Mouse (Mus musculus) right cerebral cortex, postnatal 25 days (tissue): ENCODE measurements at regions not wholly inside any gene's neighbourhood (a gene's known extent, or its start where the extent isn't known, plus 50 kb on each side); places are given as distances from the start of the nearest gene placed in this dataset.

Source experiments
- DNase-seq: peaks from one replicate; pipeline ENCODE4 v3.0.0; 2022

DNA sequence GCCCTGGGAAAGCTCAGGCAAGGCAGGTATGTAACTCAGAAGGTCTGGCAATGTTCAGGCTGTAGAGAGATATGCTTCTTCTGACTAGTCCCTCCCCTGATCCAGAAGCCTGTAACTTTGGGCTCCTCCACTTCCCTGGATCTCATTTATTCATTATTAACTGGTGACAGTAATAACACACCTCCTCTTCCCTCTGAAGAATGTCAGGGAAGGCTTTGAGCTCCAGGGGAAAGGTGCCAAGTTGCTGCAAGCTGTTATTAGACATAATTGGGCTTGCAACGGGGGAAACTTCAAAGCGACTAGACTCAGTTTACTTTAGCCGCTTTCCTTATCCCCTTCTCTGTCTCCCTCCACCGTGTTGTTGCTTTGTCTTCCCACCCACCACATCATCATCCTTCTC is 75.6 kb upstream of the Tmprss2 start:
- DNase-seq, result no peak

DNA sequence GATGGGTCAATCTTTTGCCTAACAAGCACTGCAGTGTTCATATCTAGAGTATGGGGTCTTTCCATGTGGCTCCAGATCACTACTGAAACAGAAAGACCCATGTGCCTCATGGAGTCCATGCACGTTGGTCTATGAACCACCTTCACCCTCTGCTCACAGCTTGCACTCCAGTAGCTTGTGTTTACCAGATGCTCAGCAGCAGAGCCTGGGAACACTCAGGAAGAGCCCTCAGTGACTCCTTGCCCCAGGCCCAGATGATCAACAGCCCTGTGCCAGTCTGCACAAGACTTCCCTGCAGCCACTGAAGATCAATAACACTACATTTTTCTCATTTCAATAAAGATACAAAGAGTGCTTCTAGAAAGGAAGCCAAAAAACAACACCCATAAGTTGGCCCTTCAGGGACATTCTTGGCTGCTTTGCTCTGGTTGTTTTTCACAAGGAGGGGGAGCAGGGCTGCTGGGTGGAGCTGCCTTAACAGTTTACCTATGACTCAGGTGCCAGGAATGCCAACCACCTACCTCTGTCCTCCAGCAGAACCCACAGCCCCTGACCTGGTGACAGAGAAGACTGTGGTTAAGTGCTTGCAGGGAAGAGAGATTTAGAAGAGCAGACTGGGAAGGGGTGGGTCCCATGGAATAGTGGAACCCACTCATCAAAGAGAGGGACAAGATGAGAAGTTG is 74.7 kb upstream of the Tmprss2 start:
- DNase-seq, result no peak

DNA sequence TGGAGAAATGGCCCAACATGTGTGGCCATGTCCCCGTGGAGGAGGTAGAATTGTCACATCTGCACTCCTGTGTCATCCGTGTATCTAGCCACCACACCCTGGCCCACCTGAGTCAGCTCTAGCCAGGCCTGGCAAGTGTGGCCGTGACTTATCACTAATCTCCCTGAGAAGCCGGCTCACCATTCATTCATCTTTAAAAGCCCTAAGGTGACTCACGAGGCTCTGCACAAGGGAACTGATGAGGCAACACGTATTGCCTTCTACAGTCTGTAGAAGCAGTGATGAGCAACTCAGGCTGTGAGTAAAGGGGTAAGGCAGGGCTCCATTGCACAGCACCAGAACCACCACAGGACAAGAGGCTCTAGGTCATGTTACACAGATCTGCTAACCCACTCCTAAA is 70.2 kb upstream of the Tmprss2 start:
- no peak for DNase-seq

DNA sequence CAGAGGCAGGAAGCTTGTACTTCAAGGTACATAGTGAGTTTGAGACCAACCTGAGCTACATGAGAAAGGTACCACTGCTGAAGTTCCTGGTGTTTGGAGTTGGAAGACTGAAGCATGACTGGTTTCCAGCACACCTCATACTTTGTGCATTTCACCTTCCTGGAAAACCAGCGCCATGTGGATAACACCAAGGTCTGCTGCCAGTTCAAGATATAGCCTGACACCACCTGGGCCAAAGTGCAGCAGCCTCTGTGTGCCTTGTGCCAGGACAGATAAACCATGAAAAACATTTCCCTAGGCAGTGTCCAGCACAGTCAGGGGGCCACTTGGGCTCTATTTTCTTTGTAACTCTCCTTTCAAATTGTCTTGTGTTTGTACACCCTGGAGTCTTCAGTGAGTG is 68.8 kb upstream of the Tmprss2 start:
- no peak for DNase-seq

DNA sequence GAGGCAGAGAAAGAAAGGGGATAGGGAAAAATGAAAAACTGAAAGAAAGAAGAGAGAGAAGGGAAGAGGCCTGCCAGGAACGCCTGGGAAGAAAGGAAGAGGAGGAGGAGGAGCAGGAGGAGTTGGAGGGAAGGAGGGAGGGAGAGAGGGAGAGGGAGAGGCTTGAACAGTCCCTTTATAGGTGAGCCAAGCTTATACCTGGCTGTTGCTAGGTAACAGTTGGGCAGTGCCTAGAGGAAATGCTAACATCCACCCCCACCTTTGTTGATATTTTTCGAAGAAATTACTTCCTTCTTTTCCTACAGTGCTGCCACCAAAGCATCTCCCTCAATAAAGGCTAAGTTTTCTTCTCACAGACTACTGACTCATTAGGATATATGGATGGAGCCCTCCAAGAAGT is 68.3 kb upstream of the Tmprss2 start:
- no peak for DNase-seq

DNA sequence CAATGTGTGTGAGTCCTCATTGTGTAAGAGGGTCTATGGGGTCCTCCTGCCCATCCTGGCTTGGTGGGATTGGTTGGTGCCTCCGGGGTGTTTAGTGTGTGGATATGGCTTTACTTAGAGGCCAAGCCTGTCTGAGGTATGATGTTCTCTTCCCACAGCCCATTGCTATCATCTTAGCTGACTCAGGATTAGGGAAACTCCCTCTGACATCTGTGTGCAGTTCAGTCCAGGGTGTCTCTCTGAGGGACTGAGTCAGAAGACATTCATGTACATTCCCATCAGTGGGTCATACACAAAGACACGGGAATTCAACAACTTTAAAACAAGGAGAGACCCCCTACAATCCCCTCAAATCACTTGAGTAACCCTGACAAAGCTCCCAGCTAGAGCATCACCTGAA is 66.6 kb upstream of the Tmprss2 start:
- DNase-seq, result no peak

DNA sequence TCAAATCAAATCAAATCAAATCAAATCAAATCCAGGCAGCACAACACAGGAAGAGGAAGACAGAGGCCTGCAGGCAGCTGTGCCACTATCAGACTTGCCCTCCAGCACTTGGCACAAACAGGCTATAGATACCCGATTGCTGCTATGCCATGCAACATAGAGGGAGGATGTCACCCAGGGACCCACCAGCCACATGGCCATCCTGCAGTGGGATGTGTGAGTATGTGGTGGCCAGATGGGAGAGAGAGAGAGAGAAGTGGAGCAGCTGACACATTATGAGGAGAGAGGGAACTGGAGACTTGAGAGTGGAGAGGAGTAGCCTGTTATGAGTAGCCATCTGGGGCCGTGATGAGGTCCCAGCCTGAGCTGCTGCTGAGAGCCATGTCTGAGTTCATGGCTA is 62.6 kb upstream of the Tmprss2 start:
- DNase-seq, result no peak

DNA sequence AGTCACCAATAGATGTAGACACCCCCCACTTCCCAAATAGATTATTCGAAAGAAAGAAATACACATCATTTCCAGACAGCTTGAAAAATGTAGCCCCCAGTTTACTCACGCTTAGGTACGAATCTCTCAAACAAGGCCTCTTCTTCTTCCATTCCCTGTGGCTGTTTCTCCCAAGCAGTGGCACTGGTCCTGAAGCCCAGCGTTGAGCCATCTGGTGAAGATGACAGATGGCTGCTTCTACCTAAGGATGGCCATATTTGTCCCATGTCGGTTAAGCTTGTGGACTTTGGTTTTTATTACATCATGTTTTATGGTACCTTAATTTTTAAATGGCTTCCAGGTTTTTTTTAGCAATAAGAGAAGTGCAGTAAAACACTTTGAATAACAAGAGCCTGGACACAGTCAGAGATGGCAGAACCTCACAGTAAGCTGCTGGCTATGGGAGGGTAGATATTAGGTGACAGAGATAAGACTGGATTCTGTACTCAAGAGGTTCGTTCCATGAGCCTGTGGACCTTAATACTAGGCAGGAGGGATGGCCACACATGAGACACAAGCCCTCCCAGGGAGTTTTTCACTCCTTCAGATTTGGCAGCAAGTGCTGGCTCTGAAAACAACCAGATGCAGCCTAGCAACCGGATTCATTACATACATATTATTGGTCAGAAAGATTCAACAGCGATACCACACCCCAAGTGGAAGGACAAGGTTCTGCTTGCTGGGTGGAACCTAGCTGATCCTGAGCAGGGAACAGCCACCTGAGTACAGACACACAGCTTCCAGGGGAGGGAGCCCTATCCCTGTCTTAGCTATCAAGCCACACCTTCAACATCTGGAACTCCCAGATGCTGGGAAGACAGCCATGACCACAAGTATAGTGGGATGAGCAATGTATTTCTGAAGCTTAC is 59.4 kb upstream of the Tmprss2 start:
- DNase-seq, result peak; percentile 9

DNA sequence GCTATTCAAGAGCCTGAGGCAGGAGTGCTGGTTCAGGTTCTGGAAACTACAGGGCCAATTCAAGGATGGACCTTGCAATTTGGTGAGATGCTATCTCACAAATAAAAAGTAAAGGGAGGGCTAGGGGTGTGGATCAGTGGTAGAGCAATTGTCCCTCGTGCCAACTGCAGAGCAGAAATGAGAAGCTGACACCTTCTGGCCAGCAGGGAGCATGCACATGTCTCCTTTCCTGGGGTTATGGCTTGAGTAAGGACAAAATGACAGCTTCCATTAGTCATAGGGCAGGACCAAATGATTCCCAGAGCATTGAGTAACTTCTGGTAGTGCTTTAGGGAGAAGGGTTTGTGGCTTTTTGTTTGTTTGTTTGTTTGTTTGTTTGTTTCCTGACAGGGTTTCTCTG is 56.5 kb upstream of the Tmprss2 start:
- no peak for DNase-seq

DNA sequence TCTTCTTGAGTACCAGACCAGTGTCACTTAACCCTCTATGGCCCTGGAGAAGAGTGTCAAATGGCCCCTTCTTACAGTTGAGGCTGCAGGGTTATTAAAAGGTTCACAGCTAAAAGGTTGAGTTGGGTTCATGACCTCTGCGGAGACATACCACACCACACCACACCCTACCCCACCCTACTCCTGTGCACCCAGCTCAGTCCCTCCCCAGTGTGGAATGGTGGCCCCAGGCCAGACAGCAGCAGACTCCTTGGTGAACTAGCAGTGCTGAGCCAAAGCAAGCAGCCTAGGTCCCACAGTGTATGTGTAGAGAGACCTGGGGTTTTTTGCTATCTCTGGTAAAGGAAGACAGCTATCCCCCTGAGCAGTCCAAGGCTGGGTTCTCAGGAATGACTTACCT is 54.5 kb upstream of the Tmprss2 start:
- no peak for DNase-seq
